Mouse (Mus musculus) heart, adult 8-10 months (tissue): ENCODE results near the gene Tlx2. TPM values are rescaled to one million over a fixed set of nuclear protein-coding genes. Genes with fewer than 3 reads are reported as not detected.
A peak's percentile ranks its signal among the peaks of the same experiment; 100 is the strongest.

Source experiments
- DNase-seq: peaks from one replicate; pipeline ENCODE4 v3.0.0; 2022; ENCODE audit warnings: low spot score
- total RNA-seq, 4 experiments: library from RNA; stranded (reverse); gene quantifications; 2 replicates each; pipeline ENCODE4 v1.2.4; 2022

The Tlx2 gene
- total RNA-seq, 4 experiments from 2014 or later, result 0.16 TPM; not detected in 3

DNA sequence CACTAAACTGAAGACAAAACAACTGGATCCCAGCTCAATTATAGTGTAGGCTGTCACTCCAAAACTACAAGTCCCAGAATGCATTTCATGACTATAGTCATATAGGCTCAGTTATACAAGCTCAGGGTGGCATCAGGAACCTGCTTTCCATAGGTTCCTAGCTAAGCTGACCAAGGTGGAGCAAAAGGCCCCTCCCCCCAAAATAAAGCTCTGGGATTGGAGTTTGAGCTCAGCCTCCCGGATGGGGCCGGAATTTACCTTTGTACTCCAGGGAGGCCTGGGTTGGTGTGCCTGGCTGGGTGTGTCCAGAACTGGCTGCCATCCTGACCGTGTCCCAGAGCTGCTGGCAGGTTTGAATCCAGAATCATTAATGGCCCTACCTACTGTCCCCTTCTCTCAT is 12.3 kb downstream of the Tlx2 start, which contains the start of gene Dqx1:
Dqx1 (plus strand) TSS at position 55 of the 400 bp plus-strand sequence.
- no peak for DNase-seq

DNA sequence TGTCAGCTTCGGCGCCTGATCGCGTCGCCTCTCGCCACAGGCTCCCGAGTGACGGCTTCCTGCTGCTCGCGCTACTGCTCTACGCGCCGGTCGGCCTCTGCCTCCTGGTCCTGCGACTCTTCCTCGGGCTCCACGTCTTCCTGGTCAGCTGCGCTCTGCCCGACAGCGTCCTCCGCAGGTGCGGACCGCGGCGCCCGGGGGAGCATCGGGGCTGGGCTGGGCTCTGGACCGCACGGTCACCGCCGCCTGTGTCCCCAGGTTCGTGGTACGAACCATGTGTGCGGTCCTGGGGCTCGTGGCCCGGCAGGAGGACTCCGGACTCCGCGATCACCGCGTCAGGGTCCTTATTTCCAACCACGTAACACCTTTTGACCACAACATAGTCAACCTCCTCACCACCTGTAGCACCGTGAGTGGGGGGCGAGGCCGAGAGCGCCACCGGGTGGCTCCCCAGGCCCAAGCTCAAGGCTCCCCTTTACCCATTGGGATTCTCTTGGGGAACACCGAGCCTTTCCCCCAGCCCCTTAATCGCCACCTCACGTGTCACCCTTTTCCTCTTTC is 15.1 kb downstream of the Tlx2 start, which contains the start of gene Htra2:
Htra2 (minus strand) TSS at position 403 of the 561 bp plus-strand sequence.
- DNase-seq, result no peak

DNA sequence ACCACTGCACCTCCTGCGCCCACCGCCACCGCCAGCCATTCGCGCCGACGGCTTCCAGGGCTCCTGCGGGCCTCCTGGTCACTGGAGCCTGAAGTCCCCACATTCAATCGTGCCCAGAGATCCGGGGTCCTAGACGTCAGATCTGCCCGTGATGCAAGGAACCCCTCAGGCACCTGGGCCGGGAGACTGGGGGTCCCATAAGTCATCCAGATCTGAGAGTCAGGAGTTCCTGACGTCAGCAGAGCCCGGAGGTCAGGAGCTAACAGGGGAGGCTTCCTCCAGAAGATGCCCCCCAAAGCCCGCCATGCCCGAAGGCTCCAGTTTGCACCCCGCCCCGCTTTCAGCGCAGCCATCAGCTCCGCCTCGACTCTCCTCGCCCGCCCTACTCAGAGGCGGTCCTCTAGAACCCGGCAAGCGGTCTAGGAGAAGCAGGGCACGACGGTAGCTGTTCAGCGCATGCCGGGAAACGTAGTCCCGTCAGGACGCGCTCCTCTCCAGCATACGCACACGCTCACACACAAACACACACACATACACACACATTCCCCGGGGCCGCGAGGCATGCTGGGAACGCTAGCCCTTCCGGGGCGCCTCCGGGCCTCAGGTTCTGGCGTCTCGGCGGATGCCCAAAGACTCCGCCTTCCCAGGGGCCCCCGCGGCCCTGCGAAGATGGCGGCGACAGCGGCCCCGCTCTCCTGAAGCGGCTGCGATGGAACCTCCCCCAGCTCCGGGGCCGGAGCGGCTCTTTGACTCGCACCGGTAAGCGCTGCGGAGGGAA is 15.8 kb downstream of the Tlx2 start, which contains the start of gene Aup1:
Aup1 (plus strand) TSS at position 448 of the 778 bp plus-strand sequence.
- DNase-seq, result peak; percentile 96

DNA sequence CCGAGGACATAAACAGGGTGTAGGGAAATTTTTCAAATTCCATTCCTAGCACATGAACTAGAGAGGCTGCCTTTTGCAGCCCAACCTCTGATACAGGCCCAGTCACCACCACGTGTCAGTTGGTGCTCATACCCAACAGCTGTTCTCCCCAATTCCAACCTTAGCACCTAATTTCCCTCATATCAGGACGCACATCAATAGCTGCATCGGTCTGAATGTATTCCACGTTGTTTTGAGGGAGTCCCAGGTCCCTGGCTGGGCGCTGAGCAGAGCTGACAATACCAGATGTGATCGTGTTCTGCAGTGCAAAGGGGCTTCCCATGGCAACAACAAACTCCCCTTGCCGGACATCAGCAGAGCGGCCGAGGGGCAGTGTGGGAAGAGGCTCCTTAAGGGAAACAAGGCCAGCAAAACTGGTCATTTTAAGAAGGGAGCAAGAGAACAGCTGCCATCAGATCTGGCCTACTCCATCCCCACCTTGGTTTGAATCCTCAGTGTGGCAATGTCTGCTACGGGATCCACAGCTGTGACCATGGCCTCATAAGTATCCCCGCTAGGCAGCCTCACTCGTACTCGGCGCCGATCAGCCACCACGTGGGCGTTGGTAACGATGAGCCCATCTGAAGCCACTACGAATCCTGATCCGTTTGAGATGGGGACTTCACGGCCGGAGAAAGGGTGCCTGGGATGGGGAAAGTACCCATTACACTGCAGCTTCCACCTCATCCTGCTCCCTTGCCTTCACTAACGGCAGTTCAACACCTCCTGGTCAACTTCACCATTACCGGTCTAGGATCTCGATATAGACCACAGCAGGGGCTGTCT is 16.7 kb downstream of the Tlx2 start:
- DNase-seq, result no peak

DNA sequence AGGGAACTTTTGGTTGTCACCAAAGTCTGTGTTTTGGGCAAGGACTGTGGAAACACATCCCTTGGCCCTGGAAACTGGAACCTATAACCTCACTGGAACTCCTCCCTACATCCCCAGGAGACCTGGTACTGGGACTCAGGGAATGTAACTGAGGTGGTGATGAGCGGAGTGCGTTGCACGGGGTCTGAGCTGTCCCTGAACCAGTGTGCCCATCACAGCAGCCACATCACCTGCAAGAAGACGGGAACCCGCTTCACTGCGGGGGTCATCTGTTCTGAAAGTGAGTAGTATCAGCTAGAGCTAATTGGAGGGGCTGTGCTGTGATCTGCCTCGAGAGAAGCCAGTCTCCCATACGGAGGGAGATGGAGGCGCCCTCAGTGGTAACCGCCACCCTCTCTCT is 20.7 kb downstream of the Tlx2 start:
- DNase-seq, result no peak

DNA sequence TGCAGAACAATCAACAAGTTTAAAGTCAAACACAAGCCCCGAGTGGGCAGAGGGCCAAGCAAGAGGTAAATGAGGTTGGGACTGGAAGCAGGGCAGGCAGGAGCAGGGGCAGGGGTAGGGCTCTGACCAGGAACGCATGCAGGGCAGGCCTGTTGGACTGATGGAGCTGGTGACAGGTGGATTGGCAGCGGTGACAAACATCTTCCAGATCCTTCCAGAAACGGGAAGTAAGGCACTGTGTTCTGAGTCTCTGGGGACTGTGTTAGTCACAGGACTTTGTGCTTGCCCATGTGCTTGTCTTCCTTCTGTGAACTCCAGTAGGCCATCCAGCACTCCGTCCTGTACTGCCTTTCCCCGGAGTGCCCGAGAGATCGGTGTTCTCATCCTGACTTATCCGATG is 25.4 kb downstream of the Tlx2 start:
- peak; percentile 55 for DNase-seq

DNA sequence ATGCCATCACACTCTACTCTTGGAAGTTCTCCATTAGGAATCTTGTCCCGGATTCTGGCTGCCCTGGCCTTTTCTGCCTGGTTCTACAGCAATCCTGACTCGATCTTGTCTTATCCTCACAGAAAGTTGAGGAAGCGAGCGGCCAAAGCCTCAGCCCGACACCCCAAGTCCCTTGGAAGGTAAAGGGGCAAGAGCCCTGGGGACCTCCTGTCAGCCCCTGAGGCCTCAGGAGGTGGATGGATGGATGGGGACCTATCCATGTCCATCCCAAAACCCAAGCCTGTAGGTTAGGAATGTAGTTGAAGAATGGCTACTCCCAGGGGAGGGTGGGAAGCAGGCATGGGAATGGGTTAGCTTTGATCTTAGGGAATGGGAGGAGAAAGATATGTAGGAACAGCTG is 26.1 kb downstream of the Tlx2 start:
- DNase-seq, result no peak

DNA sequence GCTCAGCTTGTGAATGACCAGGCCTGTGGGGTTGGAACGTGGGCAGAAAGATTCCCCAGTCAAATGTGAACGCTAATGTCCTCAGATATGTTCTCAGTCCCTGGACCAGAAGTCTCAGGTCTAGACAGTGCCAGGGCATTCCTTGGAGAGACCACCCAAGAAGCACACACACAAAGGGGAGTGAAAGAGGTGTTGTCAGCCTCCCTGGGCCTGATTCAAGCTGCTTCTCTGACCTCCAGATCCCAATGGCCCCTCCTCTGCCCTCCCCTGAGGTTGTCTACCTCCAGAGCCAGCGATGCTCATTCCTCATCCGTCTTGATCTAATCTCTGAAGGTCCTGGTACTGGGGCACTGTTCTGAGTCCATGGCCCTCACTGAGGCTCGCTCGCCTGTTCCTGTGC is 26.5 kb downstream of the Tlx2 start:
- DNase-seq, result no peak

DNA sequence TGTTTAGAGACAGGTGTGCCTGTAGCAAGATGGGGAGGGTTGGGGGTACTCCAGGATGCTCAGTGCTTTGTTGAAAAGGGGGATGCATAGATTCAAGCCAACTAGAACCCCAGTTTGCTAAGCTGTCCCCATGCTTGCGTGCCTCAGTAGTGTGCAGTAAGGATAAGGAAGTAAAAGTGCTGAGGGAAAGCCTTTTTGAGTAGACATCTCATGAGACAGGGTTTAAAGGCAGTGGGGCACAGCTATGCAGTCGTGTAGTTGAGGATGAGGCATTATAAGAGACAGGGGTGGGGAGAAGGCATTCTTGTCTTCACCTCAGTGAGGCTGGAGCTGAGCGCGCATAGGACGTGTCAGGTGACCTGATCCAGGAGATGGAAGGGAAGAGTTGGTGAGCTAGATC is 29.5 kb downstream of the Tlx2 start:
- DNase-seq, result no peak

DNA sequence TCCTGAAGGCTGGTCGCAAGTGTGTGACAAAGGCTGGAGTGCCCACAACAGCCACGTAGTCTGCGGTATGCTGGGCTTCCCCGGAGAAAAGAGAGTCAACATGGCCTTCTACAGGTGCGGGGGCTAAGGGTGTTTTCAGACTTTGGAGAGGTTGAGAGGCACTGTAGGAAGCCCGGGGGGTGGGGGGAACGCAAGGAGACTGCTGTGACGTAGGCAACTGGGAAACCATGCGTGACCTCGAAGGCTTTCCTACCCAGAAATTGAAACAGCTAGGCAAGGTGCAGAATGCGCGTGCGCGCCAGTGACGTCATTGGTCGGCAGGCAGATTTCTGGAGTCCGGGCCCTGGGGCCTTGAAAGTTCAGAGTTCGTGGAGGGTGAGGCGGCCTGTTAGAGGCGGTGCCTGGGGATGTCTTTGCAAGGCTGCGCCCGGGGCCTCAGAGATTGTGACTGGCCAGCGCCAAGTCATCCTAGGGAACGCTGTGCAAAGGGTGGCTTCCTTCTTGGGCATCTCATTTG is 31.5 kb downstream of the Tlx2 start:
- DNase-seq, result peak; percentile 94

DNA sequence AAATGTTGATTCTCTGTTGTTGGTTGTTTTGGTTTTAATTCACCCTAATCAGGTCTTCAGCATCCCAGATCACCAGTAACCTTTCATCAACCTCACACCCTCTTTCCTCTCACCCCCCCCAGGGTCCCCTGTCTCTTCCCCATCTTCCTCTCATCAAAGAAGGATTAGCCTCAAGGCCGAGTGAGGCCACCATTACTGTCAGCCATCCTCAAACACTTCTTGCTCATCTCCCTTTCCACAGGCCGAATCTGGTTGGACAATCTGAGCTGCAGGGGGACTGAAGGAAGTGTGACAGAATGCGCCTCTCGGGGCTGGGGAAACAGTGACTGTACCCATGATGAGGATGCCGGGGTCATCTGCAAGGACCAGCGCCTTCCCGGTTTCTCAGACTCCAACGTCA is 32.9 kb downstream of the Tlx2 start:
- DNase-seq, result no peak

DNA sequence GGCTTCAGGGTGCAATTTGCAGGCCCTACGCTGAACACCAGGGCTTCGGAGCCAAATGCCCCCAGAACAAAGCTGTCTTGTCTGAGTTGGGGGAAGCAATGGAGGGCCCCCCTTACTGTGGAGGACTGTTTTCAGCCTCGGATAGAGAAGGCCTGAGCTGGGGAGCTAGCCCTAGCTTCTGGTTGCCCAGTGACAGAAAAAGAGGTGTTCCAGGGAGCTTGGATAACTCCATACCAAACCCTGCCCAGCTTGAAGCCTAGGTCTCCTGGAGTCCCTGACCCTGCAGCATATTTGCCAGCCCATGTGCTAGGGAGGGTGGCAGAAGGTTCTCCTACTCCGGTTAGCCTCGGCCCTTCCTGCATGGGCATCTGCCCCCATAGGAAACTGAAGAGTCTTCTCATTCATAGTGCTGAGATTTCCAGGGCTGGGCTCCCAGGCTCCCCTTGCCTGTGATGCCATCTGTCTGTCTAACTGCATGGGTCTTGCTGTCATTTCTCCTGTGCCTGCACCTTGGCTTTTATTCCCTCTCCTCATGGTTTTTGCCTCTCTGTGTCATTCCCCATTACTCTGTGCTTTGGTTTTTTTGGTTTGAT is 35.5 kb downstream of the Tlx2 start:
- DNase-seq, result no peak

DNA sequence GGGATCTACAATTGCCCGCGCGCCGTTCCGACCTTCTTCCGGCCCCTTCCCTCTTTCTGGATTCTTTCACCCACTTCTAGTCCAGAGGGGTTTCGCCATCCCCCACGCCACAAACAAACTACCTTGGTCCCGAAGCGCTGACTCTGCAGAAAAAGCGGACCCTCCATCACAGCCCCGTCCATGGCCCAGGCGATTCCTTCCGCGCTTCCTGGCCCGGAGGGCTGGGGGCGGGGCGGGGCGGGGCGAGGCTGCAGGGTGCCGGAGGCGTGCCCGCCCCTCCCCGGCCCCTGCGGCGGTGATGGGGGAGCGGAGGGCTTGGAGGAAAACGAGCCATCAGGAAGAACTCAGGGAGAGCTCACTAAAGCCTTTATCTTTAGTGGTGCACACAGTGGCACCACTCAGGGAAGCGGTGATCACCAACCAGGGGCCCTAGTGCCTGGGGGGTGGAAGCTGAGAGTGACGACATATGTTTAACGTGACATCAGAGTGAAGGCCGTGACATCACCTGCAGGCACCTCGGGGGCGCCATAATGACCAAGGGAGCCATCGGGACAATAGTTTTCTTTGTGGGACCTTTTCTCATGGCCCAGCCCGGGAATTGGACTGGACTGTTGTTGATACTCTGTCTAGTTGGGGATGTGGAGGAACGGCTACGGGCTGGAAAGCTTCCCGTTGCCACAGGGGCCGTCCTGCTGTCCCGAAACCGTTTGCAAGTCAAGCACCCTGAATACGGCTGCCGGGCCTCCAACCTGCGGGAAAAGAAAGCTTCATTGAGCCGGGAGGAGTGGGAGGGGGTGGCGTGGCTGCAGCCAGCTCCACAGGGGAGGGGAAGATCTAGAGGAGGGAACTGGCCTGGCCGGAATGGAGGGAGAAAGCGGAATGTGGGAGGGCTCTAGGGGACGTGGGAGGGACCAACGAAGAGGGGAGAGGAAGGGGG is 36.6 kb downstream of the Tlx2 start, which contains the start of the genes Dok1 and Loxl3:
Dok1 (minus strand) TSS at position 223 of the 937 bp plus-strand sequence.
Loxl3 (plus strand) TSS at position 925 of the 937 bp plus-strand sequence.
- DNase-seq, result peak; percentile 75

DNA sequence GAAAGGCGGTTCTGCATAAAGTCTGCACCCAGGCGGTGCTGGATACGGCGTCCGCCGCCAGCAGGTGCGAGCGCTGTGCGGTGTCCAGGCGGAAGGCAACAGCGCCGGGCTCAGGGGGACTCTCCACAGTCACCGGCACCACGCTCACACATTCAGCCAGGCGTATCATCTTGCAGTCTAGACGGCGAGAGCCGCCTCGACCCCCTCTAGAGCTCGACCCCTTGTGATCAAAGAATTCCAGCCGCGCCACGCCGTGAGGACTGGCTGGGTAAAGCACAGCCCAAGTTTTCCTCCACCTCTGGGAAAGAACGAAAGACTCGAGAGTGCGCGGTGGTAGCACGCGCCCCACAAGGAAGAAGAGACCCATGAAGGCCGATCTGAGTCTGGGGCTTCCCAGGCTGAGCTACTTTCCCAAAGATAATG is 37.3 kb downstream of the Tlx2 start:
- no peak for DNase-seq

DNA sequence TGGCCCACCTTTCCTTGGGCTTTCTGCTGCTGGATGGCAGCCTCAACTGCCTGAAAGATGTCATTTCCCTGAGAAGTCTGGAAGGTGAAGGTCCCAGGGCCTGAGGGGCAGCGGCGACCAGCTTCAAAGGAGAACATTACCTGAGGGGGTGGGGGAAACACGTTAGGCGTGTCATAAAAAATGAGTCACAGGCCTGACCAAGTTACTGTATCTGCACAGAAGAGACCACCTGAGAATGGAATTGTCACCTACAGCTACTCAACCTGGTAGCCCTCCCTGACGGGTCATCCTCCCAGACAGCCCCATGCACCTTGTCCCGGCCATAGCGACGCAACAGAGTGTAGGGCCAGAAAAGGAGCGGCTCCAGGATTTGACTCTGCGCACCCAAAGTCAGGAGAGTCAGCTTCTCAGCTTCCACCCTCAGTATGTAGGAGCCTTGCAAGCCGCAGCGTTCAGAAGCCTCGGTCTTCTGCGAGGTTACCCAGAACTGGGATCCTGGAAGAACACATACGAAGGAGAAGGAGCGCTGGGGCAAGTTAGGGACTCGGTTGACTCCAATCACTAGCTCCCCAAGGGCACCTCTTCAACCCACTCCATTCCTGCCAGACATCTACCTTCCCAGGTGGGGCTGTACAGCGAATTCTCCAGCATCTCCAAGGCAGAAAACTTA is 38.0 kb downstream of the Tlx2 start:
- DNase-seq, result no peak

DNA sequence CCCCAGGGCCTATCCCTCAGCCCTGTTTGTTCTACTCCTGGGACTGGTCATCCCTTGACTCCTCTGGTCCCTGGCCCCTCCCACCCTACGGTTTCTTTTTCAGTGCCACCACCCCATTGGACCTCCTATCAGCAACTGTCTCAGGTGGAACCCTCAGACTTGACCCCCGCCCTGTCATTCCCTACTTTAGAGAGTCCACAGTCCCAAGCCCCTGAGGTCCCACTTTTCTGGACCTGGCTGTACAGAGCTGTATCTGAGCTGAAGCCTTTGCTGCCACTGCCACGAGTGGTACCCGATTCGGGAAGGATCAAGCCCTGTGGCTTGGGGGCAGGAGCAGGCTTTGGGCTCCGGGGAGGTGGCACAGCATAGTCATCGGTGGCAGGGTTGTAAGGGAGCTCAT is 39.0 kb downstream of the Tlx2 start:
- no peak for DNase-seq

DNA sequence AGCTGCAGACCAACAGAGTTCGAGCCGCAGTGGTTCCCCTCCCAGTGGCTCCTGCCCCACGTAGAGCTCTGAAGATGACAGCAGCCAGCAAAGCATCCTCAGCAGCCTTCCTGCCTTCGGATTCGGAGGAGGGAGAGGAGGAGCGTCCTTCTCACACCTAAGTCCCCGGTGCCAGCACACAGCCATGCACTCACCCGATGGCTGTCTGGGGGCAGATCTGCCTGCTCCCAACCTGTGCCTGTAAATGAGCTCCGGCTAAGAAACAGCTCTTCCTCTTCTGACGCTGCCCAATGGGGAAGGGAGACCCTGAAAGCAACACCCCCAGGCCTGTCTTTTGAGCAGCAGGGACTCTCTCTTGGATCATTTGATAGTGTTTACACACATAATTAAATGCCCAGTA is 40.3 kb downstream of the Tlx2 start:
- DNase-seq, result no peak

DNA sequence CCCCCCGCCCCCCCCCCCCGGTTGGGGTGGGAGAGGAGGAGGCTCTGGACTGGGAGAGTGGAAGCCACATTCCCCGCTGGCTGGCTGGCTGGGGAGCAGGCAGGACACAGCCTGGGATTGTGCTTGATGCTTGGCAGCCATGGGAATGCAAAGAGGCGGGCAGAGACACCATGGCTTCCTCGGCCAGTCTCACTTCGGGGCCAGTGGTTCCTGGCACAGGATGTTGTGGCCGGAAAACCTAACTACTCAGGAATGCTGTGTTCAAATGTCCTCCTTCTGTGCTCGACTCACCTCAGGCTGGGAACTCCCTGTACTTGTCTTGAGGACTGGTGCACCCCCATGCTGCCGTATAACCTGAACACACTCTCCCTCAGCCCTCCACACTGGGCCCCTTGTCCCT is 42.4 kb downstream of the Tlx2 start:
- DNase-seq, result no peak

DNA sequence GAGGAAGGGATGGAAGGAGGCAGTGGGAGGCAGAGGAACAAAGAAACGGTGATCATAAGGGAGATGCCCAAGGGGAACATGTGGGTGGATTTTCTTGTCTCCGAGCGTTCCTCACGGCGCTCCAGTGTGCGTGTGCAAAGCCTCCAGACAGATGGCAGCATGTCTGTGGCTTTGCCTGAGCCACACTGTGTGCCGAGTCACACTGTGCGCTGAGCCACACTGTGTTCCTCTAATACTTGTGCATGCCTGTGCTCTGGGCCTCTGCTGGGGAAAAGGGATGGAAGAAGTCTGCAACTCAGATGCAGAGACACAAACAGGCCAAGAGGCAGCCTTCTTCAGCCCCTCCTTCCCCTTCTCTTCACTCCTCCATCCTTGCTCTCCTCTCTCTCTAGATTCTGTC is 42.8 kb downstream of the Tlx2 start:
- no peak for DNase-seq

DNA sequence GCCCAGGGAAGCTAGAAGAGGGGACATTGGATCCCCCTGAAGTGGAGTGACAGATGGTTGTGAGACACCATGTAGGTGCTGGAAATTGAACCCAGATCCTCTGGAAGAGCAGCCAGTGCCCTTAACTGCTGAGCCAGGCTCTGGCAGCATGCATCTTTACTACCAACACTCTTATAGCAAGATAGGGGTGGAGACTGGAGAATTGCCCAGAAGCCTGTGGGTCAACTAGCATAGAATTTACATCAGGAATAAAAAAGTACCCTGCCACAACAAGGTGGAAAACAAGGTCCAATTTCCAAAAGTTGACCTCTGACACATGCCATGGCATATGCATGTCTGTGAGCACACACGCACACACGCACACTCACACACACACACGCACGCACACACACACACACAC is 44.9 kb downstream of the Tlx2 start:
- DNase-seq, result no peak
